Mouse (Mus musculus): ENCODE results near the gene Gstm6. TPM values are rescaled to one million over a fixed set of nuclear protein-coding genes. Genes with fewer than 3 reads are reported as not detected.
A peak's percentile ranks its signal among the peaks of the same experiment; 100 is the strongest.

The Gstm6 gene
- polyA plus RNA-seq, 1 experiment from 2014 or later, result 9.5 TPM

DNA sequence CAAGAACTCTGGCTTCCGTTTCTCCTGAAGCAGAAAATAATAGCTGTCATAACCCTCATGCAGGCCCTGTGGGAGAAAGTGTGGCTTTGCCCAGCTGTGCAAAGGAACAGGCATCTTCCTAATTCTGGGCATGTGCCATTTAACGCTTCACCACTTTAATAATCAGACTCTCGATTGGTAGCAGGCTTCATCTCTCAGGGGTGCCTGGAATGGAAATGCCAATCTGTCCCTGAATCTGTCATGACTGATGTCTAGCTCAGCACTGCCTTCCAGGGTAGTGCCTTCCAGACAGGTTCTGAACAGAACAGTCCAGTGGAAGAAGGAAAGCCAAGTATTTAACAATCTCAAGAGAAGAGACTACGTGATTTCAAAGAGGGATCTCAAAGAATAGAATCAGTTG lies 2.3 kb downstream of the Gstm6 start:
- no peak for ATAC-seq (ENCODE audit: extremely low read depth, insufficient number of reproducible peaks, low FRiP score, low TSS enrichment)
- H3K9me3 ChIP-seq, result no peaks in the 10 kb centered on the region
- 0 out of 2 replicates have a peak overlapping the region, but pooled peaks have one; percentile 7 for H3K9ac ChIP-seq
- no peak overlapping the region for H3K27ac ChIP-seq (replicated peaks)
- peaks cover 10% of the 10 kb centered on the region for H3K27me3 ChIP-seq (replicated peaks)
- H3K4me1 ChIP-seq, result peaks cover 22% of the 10 kb centered on the region
- no peak overlapping the region for H3K4me3 ChIP-seq
- WGBS, result 64% methylated on average over 4 of the region's 4 CpGs
- no peaks in the 10 kb centered on the region for H3K36me3 ChIP-seq
- no peak overlapping the region for H3K4me2 ChIP-seq

DNA sequence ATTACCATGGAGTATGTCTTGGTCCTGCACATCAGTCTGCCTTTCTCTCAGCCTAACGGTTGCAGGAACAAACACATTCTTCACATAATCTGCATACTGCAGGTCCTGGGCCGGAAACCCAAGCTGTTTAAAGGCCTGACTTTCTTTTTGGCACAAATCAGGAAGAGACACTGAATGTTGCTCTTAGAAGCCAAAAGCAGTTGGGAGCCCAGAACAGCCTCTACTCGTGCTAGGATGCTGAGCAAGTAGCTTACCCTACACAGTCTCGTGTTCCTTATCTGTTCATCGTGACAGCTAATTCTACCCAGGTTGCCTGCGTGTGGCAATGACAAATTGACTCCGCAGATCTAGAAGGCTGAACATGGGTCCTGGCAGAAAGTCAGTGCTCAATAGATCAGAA lies 3.0 kb downstream of the Gstm6 start:
- WGBS, result 38% methylated on average over 7 of the region's 7 CpGs
- Histone ChIP-seq H3K4me2 (no peak overlapping the region), H3K9ac (no peak overlapping the region), H3K27me3 (replicated peaks) (peaks cover 10% of the 10 kb centered on the region), H3K9me3 (no peaks in the 10 kb centered on the region), H3K4me1 (peaks cover 29% of the 10 kb centered on the region), H3K4me3 (no peak overlapping the region), H3K36me3 (no peaks in the 10 kb centered on the region), H3K27ac (replicated peaks) (no peak overlapping the region)
- ATAC-seq (ENCODE audit: extremely low read depth, insufficient number of reproducible peaks, low FRiP score, low TSS enrichment), result no peak

- H3K27ac ChIP-seq (replicated peaks), result no peak overlapping the region
- H3K9me3 ChIP-seq, result no peaks in the 10 kb centered on the region
- H3K27me3 ChIP-seq (replicated peaks), result peaks cover 10% of the 10 kb centered on the region
- peaks cover 35% of the 10 kb centered on the region for H3K4me1 ChIP-seq
- no peak overlapping the region for H3K9ac ChIP-seq
- no peak for ATAC-seq (ENCODE audit: extremely low read depth, insufficient number of reproducible peaks, low FRiP score, low TSS enrichment)
- 68% methylated on average over 4 of the region's 4 CpGs for WGBS
- no peak overlapping the region for H3K4me2 ChIP-seq
- H3K4me3 ChIP-seq, result no peak overlapping the region
- H3K36me3 ChIP-seq, result no peaks in the 10 kb centered on the region
Observed at GRCm38 (mm10) chr3:107939830-107940229, 3.7 kb downstream of the Gstm6 start.

GRCm38 (mm10) chr3:107939403-107939802 lies 4.1 kb downstream of the Gstm6 start:
- Histone ChIP-seq H3K9ac (no peak overlapping the region), H3K27me3 (replicated peaks) (peaks cover 12% of the 10 kb centered on the region), H3K4me2 (no peak overlapping the region), H3K4me3 (no peak overlapping the region), H3K4me1 (peaks cover 35% of the 10 kb centered on the region), H3K36me3 (no peaks in the 10 kb centered on the region), H3K27ac (replicated peaks) (no peak overlapping the region), H3K9me3 (no peaks in the 10 kb centered on the region)
- 58% methylated on average over 3 of the region's 3 CpGs for WGBS
- no peak for ATAC-seq (ENCODE audit: extremely low read depth, insufficient number of reproducible peaks, low FRiP score, low TSS enrichment)

DNA sequence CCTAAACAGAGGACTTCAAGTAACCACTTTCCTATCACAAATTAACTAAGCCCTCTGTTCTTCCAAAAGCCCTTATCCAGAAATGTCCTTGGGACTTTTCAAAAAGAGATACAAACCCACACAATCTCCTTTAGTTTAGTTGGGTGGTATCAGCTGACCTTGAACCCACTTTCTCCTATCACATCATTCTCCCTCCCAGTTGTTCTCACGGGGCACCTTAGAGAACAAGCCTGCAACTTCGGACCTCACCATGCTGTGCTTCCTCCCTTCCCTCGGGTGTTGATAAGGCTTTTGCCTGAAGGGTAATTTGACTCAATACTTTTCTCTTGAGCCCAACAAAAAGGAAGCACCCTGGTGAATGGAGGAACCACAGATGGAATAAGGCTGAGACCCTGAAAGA lies 7.7 kb downstream of the Gstm6 start:
- Histone ChIP-seq H3K9ac (no peak overlapping the region), H3K27me3 (replicated peaks) (peaks cover 19% of the 10 kb centered on the region), H3K4me2 (no peak overlapping the region), H3K4me3 (no peak overlapping the region), H3K36me3 (no peaks in the 10 kb centered on the region), H3K9me3 (no peaks in the 10 kb centered on the region), H3K4me1 (peaks cover 34% of the 10 kb centered on the region), H3K27ac (replicated peaks) (no peak overlapping the region)
- no peak for ATAC-seq (ENCODE audit: extremely low read depth, insufficient number of reproducible peaks, low FRiP score, low TSS enrichment)
- 25% methylated on average over 3 of the region's 3 CpGs for WGBS

DNA sequence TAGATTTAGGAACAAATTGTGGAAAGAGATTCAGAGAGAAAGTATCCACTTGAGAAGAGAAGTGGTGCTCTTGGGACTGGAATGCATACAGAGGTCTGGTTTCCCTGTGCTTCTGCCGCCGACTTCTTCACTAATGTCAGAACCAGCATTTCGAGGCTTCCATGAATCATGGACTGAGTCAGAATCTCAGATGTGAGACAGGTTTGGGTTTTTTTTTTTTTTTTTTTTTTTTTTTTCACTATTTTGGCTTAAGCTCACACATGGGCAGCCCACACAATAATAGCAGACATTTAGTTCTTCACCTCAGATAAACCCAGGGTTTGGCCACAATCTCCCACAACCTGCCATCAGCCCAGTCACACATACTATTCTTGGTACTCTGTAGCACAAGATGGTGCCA lies 8.3 kb downstream of the Gstm6 start:
- H3K4me1 ChIP-seq, result peaks cover 28% of the 10 kb centered on the region
- no peak overlapping the region for H3K9ac ChIP-seq
- no peak overlapping the region for H3K4me2 ChIP-seq
- H3K4me3 ChIP-seq, result no peak overlapping the region
- WGBS, result 42% methylated on average over 3 of the region's 3 CpGs
- H3K36me3 ChIP-seq, result no peaks in the 10 kb centered on the region
- H3K27me3 ChIP-seq (replicated peaks), result peaks cover 19% of the 10 kb centered on the region
- no peaks in the 10 kb centered on the region for H3K9me3 ChIP-seq
- no peak overlapping the region for H3K27ac ChIP-seq (replicated peaks)
- no peak for ATAC-seq (ENCODE audit: extremely low read depth, insufficient number of reproducible peaks, low FRiP score, low TSS enrichment)

DNA sequence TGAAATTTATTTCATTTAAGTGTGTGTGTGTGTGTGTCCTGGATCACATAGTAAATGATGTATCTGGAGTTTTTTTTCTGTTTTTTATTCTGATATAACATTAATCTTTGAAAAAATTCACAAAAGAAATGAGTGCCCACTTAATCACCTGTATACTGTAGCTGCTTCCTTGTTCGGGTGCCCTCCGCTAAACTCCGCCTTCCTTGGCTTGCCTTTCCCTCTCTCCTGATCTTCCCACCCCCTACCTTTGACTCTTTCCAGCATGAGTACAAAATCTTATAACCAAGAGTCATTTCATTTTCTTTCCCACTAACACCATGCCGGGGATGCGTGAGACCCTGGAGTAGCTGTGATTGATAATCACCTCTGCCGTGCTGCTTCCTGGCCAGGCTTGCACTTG lies 11.4 kb downstream of the Gstm6 start:
- Histone ChIP-seq H3K27me3 (replicated peaks) (peaks cover 11% of the 10 kb centered on the region), H3K4me3 (no peak overlapping the region), H3K27ac (replicated peaks) (peak overlapping the region; percentile 54; the same call in 1 of the 2 replicates), H3K9ac (no peak overlapping the region; the same call in 1 of the 2 replicates), H3K4me2 (no peak overlapping the region; the same call in 1 of the 2 replicates), H3K9me3 (no peaks in the 10 kb centered on the region), H3K4me1 (peaks cover 25% of the 10 kb centered on the region), H3K36me3 (no peaks in the 10 kb centered on the region)
- 67% methylated on average over 6 of the region's 6 CpGs for WGBS
- ATAC-seq (ENCODE audit: extremely low read depth, insufficient number of reproducible peaks, low FRiP score, low TSS enrichment), result no peak

GRCm38 (mm10) chr3:107931670-107932069 lies 11.9 kb downstream of the Gstm6 start, which contains the start of gene Gstm7:
TSS of gene Gstm7 (minus strand) at chr3:107931817.
- WGBS, result 4% methylated on average over 10 of the region's 10 CpGs
- Histone ChIP-seq H3K4me1 (peaks cover 25% of the 10 kb centered on the region), H3K36me3 (no peaks in the 10 kb centered on the region), H3K27me3 (replicated peaks) (peaks cover 11% of the 10 kb centered on the region), H3K9me3 (no peaks in the 10 kb centered on the region), H3K9ac (peak within 1 kb of the TSS; percentile 75), H3K4me3 (peak within 1 kb of the TSS; percentile 48), H3K27ac (replicated peaks) (peak within 1 kb of the TSS; percentile 71), H3K4me2 (peak within 1 kb of the TSS; percentile 69)
- ATAC-seq (ENCODE audit: extremely low read depth, insufficient number of reproducible peaks, low FRiP score, low TSS enrichment), result peak; percentile 80

DNA sequence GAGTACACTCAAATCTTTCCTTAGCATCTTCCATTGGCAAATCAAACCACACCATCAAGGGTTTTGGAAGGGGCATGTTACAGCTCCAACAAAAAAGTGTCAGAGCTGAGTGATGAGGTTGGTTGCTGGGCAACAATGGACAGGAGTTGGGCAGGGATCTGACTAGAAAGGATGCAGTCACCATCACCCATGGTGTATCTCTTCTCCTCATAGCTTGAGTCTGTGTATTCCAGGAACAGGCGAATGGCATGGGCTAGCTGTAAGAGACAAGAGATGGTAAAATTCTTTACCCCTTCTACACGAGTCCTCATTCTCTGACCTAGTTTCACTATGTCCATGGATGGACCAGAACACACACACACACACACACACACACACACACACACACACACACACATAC lies 12.4 kb downstream of the Gstm6 start:
- H3K4me1 ChIP-seq, result peaks cover 22% of the 10 kb centered on the region
- peak overlapping the region; percentile 48 for H3K4me3 ChIP-seq
- 45% methylated on average over 2 of the region's 2 CpGs for WGBS
- peak overlapping the region; percentile 75 for H3K9ac ChIP-seq
- H3K4me2 ChIP-seq, result peak overlapping the region; percentile 69
- no peaks in the 10 kb centered on the region for H3K36me3 ChIP-seq
- ATAC-seq (ENCODE audit: extremely low read depth, insufficient number of reproducible peaks, low FRiP score, low TSS enrichment), result no peak
- H3K27ac ChIP-seq (replicated peaks), result peak overlapping the region; percentile 71
- H3K9me3 ChIP-seq, result no peaks in the 10 kb centered on the region
- peaks cover 8% of the 10 kb centered on the region; the same call in 1 of the 2 replicates for H3K27me3 ChIP-seq (replicated peaks)

DNA sequence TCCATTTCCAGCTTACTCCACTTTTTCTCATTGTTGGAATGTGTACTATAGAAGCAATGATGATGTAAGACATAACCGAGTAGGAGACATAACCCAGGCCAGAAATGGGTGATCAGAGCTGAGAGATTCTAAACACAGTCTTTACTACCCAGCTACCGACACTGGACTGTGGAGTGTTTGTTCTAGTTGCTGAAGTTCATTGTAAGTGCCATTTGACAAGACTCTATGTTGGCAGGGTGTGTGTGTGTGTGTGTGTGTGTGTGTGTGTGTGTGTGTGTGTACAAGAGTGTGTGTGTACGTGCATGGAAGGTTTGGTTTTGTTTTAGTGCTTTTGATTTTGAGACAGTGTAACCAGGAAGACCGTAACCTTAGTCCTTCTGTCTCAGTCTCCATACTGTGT lies 13.8 kb downstream of the Gstm6 start:
- Histone ChIP-seq H3K4me2 (no peak overlapping the region), H3K4me1 (peaks cover 10% of the 10 kb centered on the region), H3K36me3 (no peaks in the 10 kb centered on the region), H3K27ac (replicated peaks) (no peak overlapping the region), H3K9ac (no peak overlapping the region), H3K27me3 (replicated peaks) (peaks cover 10% of the 10 kb centered on the region; the same call in 1 of the 2 replicates), H3K4me3 (no peak overlapping the region), H3K9me3 (no peaks in the 10 kb centered on the region)
- ATAC-seq (ENCODE audit: extremely low read depth, insufficient number of reproducible peaks, low FRiP score, low TSS enrichment), result no peak
- WGBS, result 83% methylated on average over 4 of the region's 4 CpGs

- Histone ChIP-seq H3K27me3 (replicated peaks) (peaks cover 10% of the 10 kb centered on the region; the same call in 1 of the 2 replicates), H3K4me3 (no peak overlapping the region), H3K9me3 (no peaks in the 10 kb centered on the region), H3K36me3 (no peaks in the 10 kb centered on the region), H3K4me1 (peaks cover 10% of the 10 kb centered on the region), H3K4me2 (no peak overlapping the region), H3K27ac (replicated peaks) (no peak overlapping the region), H3K9ac (no peak overlapping the region)
- no peak for ATAC-seq (ENCODE audit: extremely low read depth, insufficient number of reproducible peaks, low FRiP score, low TSS enrichment)
- WGBS, result 76% methylated on average over 4 of the region's 4 CpGs
Observed at GRCm38 (mm10) chr3:107929243-107929642, 14.3 kb downstream of the Gstm6 start.

GRCm38 (mm10) chr3:107928691-107929090 lies 14.9 kb downstream of the Gstm6 start:
- no peak overlapping the region for H3K9ac ChIP-seq
- no peak for ATAC-seq (ENCODE audit: extremely low read depth, insufficient number of reproducible peaks, low FRiP score, low TSS enrichment)
- 82% methylated on average over 11 of the region's 11 CpGs for WGBS

More at GRCm38 (mm10) chr3:107928691-107929090, 14.9 kb downstream of the Gstm6 start:
- peaks cover 10% of the 10 kb centered on the region for H3K4me1 ChIP-seq
- H3K9me3 ChIP-seq, result no peaks in the 10 kb centered on the region
- H3K4me3 ChIP-seq, result no peak overlapping the region
- no peak overlapping the region for H3K27ac ChIP-seq (replicated peaks)
- H3K36me3 ChIP-seq, result no peaks in the 10 kb centered on the region
- H3K4me2 ChIP-seq, result no peak overlapping the region
- peaks cover 5% of the 10 kb centered on the region; the same call in 1 of the 2 replicates for H3K27me3 ChIP-seq (replicated peaks)
